Mouse (Mus musculus) mesoderm, embryonic 11.5 days (tissue): ENCODE results near the gene Mrap.
A peak's percentile ranks its signal among the peaks of the same experiment; 100 is the strongest.

Source experiments
- DNase-seq: peaks from one replicate; pipeline ENCODE4 v3.0.0-alpha.2; 2012; ENCODE audit warnings: low read depth, low spot score

Gene Mrap

DNA sequence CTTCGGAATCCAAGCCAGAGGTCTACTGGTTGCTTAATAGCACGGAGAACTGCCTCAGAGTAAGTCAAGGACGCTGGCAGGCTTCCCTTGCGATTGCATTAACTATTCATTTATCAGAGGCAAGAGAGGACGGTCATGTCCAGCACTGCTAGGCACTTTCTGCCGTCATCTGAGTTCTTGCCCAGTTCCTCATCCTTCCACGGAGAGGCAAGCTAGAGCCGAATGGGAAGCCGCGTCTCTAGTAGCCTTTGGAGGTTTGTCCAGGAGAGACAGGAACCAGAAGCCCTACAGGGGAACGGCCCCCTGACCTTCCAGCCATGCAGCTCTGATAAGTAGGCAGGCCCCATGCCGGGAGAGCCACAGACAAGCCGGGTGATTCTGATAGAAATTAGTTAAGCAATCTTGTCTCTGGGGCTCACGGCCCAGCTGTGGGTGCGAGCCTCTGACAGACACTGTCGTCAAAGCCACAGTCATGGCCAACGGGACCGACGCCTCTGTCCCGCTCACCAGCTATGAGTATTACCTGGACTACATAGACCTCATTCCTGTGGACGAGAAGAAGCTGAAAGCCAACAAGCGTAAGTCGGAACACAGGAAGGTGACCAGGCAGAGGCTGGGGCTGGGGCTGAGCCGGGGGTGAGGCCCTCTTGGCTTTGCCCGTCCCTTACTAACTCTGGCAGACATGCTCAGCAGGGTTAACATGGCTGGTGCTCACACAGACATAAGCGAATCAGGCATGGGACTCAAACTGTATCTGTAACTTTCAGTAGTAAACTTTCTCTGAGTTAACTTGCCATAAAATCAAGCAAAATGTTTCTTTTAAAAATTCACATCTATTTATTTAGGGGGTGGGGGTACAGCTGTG lies at the start of gene Mrap:
TSS of gene Mrap (plus strand) at position 116 of the 865 bp plus-strand sequence.
- no peak for DNase-seq

DNA sequence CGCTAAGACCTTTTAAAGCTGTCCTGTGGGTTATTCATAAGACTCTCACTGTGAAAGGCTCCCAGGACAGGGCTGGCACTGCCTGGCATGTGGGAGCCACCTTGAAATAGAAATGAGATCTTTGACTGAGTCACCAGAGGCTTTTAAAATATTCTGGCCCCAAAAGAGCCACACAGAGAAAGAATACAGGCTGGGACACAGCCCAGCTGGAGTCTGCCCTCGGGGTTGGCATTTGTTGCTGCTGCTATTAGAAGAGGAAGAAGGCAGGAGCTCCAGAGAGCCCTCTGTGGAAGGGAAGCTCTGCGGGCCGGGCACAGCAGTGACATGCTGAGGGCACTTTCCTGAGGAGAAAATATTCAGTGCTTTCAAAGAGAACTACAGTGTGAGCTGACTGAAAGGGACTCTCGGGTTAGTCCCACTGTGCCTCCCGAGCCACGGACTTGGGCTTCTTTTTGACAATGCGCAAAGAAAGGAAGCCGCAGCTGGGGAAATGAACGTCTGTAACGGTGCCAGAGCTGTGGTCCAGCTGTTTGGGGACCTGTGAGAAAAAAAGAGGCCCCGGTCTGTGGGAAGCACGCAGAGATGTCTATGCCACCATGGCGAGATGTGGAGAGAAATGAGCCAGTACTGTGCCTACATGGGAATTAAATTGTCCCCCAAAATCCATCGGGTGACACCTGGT lies 45.2 kb upstream of the Mrap start:
- DNase-seq, result no peak

DNA sequence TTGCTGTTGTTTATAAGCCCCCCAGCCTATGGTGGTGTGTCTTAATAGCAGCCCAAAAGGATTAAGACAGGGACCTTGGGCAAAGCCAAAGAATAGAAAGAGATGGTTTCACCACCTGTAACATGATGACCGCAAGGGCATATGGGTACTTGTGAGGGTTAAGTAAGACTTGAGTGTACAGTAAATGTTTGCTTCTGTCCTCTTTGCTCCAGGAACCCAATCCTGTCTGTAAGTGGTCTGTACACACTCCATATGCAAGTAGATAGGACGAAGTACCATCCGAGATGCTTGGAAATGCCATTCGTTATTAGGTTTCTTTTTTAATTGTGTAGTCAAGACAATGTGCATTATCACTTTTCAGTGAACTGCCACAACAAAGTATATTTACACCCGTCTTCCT lies 44.4 kb upstream of the Mrap start:
- DNase-seq, result no peak

DNA sequence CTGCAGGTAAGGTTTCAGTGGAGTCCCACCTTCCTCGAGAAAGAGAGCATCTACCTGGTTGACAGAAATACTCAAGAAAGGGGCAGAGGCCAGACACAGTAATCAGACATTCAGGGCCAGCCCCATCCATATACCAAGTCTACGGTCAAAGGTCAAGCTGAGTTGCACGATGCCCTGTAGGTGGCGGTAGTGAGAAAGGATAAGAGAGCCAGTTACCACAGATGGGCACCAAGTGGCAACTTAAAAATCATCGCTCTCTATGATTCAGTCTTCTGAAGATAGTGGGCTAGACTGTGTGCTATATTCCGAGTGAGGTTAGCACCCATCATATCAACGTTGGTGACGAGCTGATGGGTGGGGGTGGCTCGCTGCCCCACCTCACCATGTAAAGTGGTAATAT lies 43.3 kb upstream of the Mrap start:
- DNase-seq, result peak; percentile 65

DNA sequence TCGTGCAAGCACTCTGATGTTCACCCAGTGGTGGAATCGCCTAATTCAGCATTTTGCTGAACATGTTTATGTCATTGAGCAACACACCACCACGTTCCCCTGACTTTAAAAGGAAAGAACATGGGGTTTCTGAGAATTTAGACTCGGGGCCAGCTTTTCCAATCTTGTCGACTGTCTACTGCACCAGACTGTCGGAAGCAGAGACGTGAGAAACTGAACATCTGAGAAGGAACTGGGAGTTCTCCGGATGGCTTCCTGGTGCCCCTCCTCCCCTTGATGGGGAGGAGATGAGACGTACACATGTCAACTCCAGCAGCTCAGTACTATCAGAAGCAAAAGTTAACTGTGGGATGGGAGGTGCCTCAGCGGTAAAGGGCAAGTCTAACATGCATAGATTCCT lies 42.9 kb upstream of the Mrap start:
- DNase-seq, result no peak

DNA sequence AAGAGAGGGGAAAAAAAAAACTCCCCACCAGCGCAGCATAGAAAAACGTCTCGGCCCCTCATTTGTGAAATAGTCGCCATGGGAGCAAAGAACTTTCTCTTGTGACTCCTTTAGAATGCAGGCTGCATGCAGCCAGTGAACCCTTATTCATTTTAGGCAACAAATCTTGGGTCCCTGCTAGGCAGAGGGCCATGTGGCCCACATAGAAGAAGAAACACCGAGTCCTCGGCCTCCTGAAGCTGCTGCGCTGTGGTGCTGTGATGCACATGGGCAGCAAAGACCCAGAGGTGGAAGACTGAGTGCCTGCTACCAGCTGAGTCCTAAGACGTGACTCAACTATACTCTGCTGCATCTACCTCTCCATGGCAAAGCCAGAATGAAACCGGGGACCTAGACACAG lies 41.7 kb upstream of the Mrap start:
- no peak for DNase-seq

DNA sequence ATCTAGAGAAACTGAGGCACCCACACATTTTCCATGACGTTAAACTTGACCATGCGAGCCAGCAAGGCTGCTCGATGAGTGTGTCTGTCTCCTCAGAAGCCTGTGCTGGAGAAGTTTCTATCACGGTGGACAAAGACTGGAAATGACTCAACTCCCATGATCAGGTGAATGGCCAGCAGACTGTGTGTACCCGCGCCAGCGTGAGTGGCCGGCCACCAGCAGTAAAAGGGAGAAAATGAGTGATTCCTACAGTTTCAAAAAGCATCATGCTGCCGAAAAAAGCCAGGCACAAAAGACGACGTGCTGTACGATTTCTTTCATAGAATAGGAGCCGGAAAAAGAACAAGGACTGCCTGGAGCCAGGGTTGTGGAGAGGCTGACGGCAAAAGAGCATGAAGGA lies 38.6 kb upstream of the Mrap start:
- no peak for DNase-seq

DNA sequence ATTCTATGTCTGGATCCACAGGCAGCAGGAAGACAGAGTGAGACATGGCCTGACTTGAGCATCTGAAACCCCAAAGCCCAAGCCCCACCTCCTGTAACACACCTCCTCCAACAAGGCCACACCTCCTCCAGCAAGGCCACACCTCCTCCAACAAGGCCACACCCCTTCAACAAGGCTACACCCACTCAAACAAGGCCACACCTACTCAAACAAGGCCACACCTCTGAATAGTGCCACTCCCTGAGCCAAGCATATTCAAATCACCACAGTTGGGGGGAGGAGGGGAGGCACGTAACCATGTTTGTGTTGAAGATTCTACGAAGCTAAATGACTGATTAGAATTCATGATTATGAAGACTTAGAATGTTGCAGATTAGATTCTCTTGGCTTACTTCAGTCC lies 36.5 kb upstream of the Mrap start:
- DNase-seq, result no peak

DNA sequence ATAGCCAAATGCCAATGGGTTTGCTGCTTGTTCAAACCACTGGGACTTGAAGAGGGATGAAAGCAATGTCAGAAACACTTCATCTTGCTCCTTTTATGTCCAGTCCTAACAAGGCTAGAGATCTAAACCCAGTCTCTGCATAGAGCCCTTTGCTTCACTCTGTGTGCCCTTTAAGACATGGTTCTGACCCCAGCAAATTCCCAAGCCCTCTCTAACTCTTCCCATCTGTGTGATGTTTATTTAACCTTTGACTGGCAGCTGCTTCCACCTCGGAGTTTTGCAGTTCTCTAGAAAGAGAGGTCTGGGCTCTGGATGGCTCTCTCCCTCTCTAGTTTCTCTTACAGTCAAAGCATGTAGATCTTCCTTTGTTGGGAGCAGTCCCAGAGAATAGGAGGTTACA lies 34.4 kb upstream of the Mrap start:
- DNase-seq, result no peak

DNA sequence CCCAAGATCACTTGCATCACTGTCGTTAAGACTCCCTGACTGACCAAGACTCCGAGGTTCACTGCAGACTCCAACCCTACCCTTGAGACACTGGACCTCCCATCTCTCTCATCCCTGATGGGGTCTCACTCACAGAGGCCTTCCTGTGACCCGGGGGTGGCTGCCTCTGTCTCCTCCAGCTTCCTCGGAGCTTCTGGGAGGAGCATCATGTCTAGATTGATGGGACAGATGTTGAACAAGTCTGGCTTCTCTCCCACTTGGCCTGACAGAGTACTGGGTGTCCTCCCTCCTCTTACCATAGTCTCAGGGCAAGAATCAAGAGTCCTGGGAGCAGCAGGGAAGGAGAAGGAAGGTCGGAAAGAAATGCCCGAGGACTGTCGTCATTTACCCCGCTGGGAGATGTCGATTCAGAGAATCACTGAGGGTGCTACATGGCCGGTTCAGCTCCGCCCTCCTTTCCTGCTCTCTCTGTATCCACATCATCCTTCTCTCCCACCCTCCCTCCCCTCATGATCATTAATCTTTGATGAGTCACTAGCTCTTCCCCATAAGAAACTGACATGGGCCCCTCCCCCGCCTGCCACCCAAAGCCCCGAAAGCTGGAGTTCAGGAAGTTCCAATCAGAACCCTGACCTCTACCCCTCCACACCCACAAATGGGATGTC lies 33.7 kb upstream of the Mrap start:
- no peak for DNase-seq

DNA sequence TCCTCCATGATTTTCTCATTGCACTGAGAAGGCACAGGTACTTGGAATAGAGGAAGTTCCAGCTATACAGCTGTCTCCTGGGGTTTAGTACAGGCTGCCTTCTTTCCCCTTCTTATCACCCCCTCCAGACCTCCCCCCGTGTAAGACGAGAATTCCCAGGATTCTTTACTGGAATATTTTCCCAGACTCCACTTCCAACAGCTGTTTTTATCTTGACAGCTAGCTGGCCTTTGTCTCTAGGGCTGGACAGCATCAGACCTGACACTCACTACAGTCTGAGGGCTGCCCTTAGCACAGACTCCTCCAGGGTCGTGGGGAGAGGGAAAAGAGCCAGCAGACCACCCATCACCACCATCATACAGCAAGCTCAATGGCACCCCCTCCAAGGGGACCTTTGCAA lies 31.7 kb upstream of the Mrap start:
- no peak for DNase-seq

DNA sequence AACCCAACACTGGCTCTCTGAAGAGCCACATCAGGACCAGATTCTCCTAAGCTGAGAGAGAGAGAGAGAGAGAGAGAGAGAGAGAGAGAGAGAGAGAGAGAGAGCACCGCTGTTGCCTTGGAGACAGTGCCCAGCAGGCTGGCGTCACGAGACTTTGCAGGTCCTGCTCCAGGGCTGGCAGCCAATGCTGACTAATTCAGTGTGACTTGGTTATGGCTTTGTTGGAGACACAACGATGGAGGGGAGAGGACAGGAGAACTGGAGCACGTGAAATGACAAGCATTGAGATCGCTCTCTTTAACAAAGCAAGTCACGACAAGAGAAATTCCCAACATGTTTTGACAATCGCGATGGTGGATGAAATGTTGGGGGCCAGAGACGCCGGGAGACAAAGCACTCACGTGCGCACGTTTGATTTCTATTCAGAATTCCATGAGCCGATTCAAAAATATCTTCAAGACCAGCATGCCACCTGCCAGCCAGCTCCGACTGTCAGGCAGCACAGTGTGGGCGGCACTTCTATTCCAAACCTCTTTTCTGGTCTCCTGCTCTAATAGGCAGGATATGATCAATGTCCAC lies 28.2 kb upstream of the Mrap start:
- DNase-seq, result no peak

DNA sequence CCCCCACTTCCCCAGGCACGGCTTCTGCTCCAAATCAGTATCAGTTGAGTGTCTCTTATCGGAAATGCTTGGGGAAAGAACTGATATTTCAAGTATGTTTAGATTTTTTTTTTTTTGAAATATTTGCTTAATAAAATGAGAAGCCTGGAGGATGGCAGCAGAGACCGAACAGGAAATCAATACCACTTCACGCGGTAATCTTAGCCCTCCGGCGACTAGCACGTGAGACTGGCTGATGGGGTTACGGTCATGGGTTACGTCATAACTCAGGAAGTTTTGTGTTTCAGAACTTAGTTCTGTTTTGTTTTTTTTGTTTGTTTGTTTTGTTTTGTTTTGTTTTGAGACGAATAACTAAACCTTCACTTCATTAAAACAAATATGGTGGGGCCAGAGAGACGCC lies 27.7 kb upstream of the Mrap start:
- DNase-seq, result no peak

DNA sequence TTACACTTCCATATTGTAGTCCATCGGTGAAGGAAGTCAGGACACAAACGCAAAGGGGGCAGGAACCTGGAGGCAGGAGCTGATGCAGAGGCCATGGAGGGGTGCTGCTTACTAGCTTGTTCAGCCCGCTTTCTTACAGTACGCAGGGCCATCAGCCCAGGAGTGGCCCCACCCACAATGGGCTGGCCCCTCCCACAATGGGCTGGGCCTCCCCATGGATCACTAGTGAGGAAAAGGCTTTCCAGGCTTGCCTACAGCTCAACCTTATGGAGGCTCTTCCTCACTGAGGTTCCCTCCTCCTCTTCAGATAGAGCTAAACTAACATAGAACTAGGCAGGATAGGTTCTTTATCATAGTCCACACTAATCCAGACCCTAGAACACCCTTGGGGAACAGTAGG lies 14.0 kb upstream of the Mrap start:
- DNase-seq, result no peak

DNA sequence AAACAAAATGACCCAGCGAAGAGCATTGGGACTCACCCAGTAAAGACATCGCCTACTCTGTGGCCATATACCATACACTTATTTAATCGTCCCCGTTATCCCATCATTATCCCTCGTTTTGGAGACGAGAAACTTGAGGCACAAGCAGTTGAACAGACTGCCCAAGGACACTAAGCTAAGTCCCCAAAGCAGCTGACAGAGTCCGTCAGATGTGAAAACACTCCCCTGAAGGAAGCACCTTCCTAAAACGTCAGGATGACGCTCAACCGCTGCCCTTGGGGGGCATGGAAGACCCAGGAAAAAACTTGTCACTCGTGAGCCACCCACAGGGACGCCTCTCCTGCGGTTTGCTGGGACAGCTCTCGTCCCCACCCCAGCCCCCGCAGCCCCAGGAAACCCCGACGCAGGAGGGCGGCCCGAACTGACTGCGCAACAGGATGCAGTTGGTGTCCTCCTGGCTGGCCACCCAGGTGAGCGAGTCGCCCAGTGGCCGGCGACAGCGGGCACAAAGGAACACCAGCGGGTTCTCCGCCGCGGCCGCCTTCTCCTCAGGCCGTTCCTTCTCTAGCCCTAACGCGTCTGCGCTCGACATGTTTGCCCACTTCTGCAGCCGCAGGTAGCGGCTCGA lies 11.3 kb upstream of the Mrap start:
- DNase-seq, result no peak

DNA sequence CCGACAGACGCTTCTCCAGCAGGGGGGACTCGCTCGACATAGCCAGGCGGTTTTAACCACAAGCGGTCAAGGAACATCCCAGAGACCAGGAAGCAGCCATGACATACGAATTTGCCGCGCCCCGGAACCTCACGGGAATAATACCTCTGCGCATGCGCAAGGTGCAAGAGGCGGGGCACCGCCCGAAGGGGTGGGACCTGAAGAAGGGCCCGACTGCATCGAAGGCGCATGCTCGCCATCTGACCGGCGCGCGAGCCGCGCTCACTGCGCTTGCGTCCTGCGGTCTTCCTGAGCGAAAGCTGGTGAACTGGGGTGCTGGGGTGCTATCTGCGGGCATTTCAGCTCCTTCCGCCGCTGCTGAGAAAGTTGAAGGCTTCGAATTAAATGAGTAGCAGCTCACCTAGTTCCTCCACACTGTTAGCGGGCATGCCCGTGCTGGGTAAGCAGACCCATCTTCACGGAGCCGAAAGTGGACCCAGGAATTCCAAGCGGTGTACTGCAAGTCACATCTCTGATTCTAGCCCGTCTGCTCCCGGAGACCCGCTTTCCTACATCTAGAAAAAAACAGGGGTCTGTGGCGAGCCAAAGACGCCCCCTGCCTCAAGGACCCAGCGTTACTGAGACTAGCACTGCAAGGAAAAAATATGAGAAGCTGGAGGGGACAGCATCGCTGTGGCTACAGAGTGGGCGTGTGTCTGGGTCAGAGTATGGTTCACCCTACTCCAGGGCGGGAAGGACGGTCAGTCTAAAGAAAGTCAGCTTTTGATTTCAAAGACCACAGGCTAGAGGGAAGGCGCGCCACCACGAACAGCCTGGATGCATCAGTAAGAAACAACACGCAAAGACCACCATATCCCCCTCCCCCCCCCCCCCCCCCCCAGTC lies 10.5 kb upstream of the Mrap start, which contains the start of gene Mis18a:
TSS of gene Mis18a (minus strand) at position 172 of the 883 bp plus-strand sequence.
- DNase-seq, result peak; percentile 99

DNA sequence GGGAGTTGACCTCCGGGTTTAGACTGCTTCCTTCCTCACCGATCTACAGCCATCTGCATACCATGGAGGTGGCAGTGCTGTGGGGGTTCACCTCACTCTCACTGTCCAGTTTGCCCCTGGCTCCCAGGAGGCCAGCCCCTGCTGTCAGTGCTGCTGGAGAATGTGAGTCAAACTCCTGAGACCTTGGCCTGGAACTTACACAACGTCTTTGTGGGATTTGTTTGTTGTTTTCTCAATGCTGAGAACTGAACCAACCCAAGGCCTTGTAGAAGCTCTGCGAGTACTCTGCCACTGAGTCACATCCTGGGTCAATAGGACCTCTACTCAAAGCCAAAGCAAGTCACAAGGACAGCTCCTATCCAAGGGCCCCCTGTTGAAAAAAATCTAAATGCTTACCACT lies 2.4 kb upstream of the Mrap start:
- no peak for DNase-seq

DNA sequence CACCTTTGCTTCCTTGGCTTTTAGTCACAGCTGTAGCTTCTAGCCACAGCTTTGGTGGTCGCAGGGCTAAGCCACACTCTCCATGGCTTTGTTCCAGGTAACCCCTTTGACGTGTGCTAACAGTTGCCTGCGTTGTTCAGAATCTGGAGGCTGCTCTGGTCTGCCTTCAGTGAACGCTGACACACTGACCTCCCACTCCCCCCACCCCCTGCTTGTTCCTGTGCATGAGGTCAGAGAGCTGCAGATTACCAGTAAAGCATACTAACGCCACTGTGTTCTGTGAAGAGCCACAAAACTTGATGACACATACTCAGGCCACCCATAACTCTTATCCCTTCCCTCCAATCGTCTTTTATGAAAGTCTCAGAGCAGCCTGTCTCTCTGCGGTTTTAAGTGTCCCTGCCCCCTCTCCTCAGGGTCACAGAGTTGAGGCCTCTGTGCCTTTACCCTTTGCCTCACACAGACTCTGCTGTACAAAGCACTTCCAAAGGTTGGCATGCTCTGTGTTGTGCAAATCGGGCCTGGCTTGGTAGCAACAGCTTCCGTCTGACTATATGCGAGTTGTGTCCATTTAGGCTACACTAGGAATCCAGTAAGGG lies 1.2 kb upstream of the Mrap start:
- no peak for DNase-seq

DNA sequence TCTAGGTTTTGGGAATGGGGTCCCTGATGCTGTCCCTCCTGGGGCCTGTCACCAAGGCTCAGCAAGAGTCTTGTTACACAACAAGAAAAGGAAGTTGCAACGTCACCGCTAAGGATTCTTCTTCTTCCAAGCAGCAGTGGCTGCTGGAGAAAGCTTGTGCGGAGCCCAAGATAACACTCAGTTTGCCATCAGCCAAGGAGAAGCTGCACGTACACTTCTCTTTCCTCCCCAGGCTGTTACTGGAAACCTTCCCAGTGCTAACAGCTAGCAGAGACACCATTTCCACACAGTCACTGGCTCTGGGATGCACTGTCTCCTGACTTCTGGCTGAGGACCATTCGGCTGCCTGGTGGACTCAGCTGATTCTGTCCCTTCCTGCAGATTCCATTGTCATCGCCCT lies 9.1 kb downstream of the Mrap start:
- no peak for DNase-seq

DNA sequence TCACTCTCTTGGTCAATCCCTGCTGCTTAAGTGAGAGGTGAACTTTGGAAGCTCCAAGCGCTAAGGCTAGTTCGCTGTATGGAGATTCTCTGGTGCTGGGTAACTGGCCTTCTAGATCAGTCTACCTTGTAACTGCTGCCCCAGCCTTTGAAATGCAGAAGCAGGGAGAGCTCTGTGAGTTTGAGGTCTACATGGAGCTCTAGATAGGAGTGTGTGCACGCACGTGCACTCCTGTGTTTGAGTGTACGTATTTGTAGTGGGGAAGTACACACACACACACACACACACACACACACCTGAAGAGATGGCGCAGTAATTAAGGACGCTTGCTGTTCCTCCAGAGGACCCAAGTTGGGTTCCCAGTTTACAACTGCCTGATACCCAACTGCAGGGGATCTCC lies 10.2 kb downstream of the Mrap start:
- DNase-seq, result no peak
